Mouse (Mus musculus) monocyte, adult 2 months (primary cell): ENCODE results near the gene Htr6.

ENCODE experiments used
- DNase-seq, 2 experiments: peaks; one replicate each; pipeline ENCODE4 v3.0.0; 2022; ENCODE audit warnings: low spot score in 2 of 2, low read depth in 1 of 2

Htr6 gene

GRCm38 (mm10) chr4:139075041-139075711 lies at the start of gene Htr6:
Gene Htr6 (minus strand): TSS chr4:139075570.
- DNase-seq = no peak

GRCm38 (mm10) chr4:139124940-139125339 lies 49.6 kb upstream of the Htr6 start:
- no peak for DNase-seq

- DNase-seq = no peak
Observed at GRCm38 (mm10) chr4:139122557-139122956, 47.2 kb upstream of the Htr6 start.

GRCm38 (mm10) chr4:139120998-139121397 lies 45.6 kb upstream of the Htr6 start:
- no peak for DNase-seq

GRCm38 (mm10) chr4:139120281-139120814 lies 45.0 kb upstream of the Htr6 start:
- no peak for DNase-seq

GRCm38 (mm10) chr4:139116356-139117063 lies 41.1 kb upstream of the Htr6 start:
- no peak for DNase-seq

- no peak for DNase-seq
Observed at GRCm38 (mm10) chr4:139115721-139116120, 40.4 kb upstream of the Htr6 start.

GRCm38 (mm10) chr4:139112482-139112881 lies 37.1 kb upstream of the Htr6 start:
- DNase-seq = no peak

- DNase-seq = no peak
Observed at GRCm38 (mm10) chr4:139111421-139111820, 36.1 kb upstream of the Htr6 start.

- no peak for DNase-seq
Observed at GRCm38 (mm10) chr4:139110858-139111257, 35.5 kb upstream of the Htr6 start.

GRCm38 (mm10) chr4:139105453-139105852 lies 30.1 kb upstream of the Htr6 start:
- DNase-seq = no peak

- no peak for DNase-seq
Observed at GRCm38 (mm10) chr4:139101546-139101945, 26.2 kb upstream of the Htr6 start.

GRCm38 (mm10) chr4:139100326-139100725 lies 25.0 kb upstream of the Htr6 start:
- DNase-seq = no peak

- no peak for DNase-seq
Observed at GRCm38 (mm10) chr4:139096201-139096600, 20.8 kb upstream of the Htr6 start.

GRCm38 (mm10) chr4:139095406-139095805 lies 20.0 kb upstream of the Htr6 start:
- DNase-seq = no peak

GRCm38 (mm10) chr4:139093196-139093530 lies 17.8 kb upstream of the Htr6 start:
- DNase-seq = no peak

GRCm38 (mm10) chr4:139092356-139093195 lies 17.2 kb upstream of the Htr6 start, which contains the start of gene Nbl1:
Gene Nbl1 (minus strand): TSS chr4:139092993.
- no peak for DNase-seq

GRCm38 (mm10) chr4:139091478-139092355 lies 16.3 kb upstream of the Htr6 start:
- no peak for DNase-seq

- no peak for DNase-seq
Observed at GRCm38 (mm10) chr4:139091066-139091465, 15.7 kb upstream of the Htr6 start.

GRCm38 (mm10) chr4:139090303-139090940 lies 15.1 kb upstream of the Htr6 start:
- no peak for DNase-seq
